8 mouse cellular contexts compared by ENCODE assay signal in genomic region chr11:16508052-16508654, GRCm38 (mm10). TPM values are rescaled to one million over a fixed set of nuclear protein-coding genes. Genes with fewer than 3 reads are reported as not detected.
DNase-seq lines count a peak whose midpoint lies in the region; ATAC-seq and TF ChIP-seq lines count a peak whose summit lies in the region.

Gene Sec61g (minus strand): TSS chr11:16508484.

- H3K4me2 ChIP-seq in forebrain, embryonic 16.5 days (ENCODE audit: low read length) = peak within 1 kb of the TSS; percentile 68
- H3K4me2 ChIP-seq in lung, embryonic 14.5 days = peak within 1 kb of the TSS; percentile 78

- peak; percentile 93 for ATAC-seq in G1E (ENCODE audit: extremely low read depth, insufficient number of reproducible peaks, low FRiP score, poor library complexity, severe bottlenecking)
- peak; percentile 100 for ATAC-seq in forebrain, embryonic 16.5 days
- peak; percentile 99 for ATAC-seq in lung, embryonic 14.5 days (ENCODE audit: insufficient read depth)

- no peak for TF ChIP-seq CTCF in G1E (IDR thresholded peaks at IDR 0.05; ENCODE audit: low read depth, low read length)
- no peak for TF ChIP-seq CTCF in layer of hippocampus, adult 2 months (conservative IDR thresholded peaks at IDR 0.05)
- TF ChIP-seq CTCF in lung, embryonic 14.5 days (IDR thresholded peaks at IDR 0.05; ENCODE audit: low read depth) = no peak
- no peak for TF ChIP-seq CTCF in olfactory bulb, adult 2 months (IDR thresholded peaks at IDR 0.05; ENCODE audit: insufficient read depth, low read depth, low read length)
- TF ChIP-seq CTCF in thymus, adult 2 months (IDR thresholded peaks at IDR 0.05; ENCODE audit: borderline replicate concordance, control insufficient read depth, extremely low read depth, insufficient read depth, low read length, poor library complexity) = no peak

- peak within 1 kb of the TSS; percentile 69 for H3K9ac ChIP-seq in forebrain, embryonic 16.5 days (replicated peaks; ENCODE audit: low read depth, low read length)
- peak within 1 kb of the TSS; percentile 98 for H3K9ac ChIP-seq in lung, embryonic 14.5 days

- no peaks in the 10 kb centered on the region for H3K9me3 ChIP-seq in G1E (replicated peaks)
- H3K9me3 ChIP-seq in forebrain, embryonic 16.5 days (ENCODE audit: control insufficient read depth, low read length) = no peaks in the 10 kb centered on the region; the same call in 1 of the 2 replicates
- H3K9me3 ChIP-seq in lung, embryonic 14.5 days (ENCODE audit: low read depth, low read length) = no peaks in the 10 kb centered on the region

- peaks cover 22% of the 10 kb centered on the region for H3K4me1 ChIP-seq in G1E (ENCODE audit: insufficient read depth, low read depth, low read length)
- H3K4me1 ChIP-seq in forebrain, embryonic 16.5 days (replicated peaks; ENCODE audit: control insufficient read depth, insufficient read depth, low read length) = peaks cover 6% of the 10 kb centered on the region
- H3K4me1 ChIP-seq in lung, embryonic 14.5 days (ENCODE audit: insufficient read depth) = peaks cover 10% of the 10 kb centered on the region; the same call in 1 of the 2 replicates
- H3K4me1 ChIP-seq in olfactory bulb, adult 2 months (ENCODE audit: control insufficient read depth, insufficient read depth, low read length) = no peaks in the 10 kb centered on the region
- peaks cover 2% of the 10 kb centered on the region; the same call in 1 of the 2 replicates for H3K4me1 ChIP-seq in thymus, adult 2 months (replicated peaks; ENCODE audit: control insufficient read depth, insufficient read depth, low read length)

- intact Hi-C loops in heart, postnatal 36 days (cut with DNase I) = loop anchor here (5.0 to 10.0 kb wide), 3 partner anchors 444 to 749 kb away; partner anchors contain the start of genes C1d, Fbxo48 and Pno1

- no peaks in the 10 kb centered on the region for H3K27me3 ChIP-seq in G1E (ENCODE audit: insufficient read depth, low read length)
- no peaks in the 10 kb centered on the region for H3K27me3 ChIP-seq in forebrain, embryonic 16.5 days (replicated peaks; ENCODE audit: control insufficient read depth, insufficient read depth, low read length)
- H3K27me3 ChIP-seq in lung, embryonic 14.5 days (ENCODE audit: insufficient read depth, low read length) = no peaks in the 10 kb centered on the region
- H3K27me3 ChIP-seq in thymus, adult 2 months (ENCODE audit: control insufficient read depth, insufficient read depth, low read length) = no peaks in the 10 kb centered on the region

- peak; percentile 98 for TF ChIP-seq POLR2A in olfactory bulb, adult 2 months (IDR thresholded peaks at IDR 0.05; ENCODE audit: insufficient read depth, low read depth, low read length)
- peak; percentile 74 for TF ChIP-seq POLR2A in thymus, adult 2 months (IDR thresholded peaks at IDR 0.05; ENCODE audit: control insufficient read depth, extremely low read depth, insufficient read depth, low read length, poor library complexity)

- WGBS in forebrain, embryonic 16.5 days = under 1% methylated on average over 35 of the region's 35 CpGs
- under 1% methylated on average over 35 of the region's 35 CpGs for WGBS in lung, embryonic 14.5 days
- WGBS in olfactory bulb, adult 2 months = under 1% methylated on average over 35 of the region's 35 CpGs
- under 1% methylated on average over 35 of the region's 35 CpGs for WGBS in thymus, adult 2 months

- H3K36me3 ChIP-seq in G1E (replicated peaks) = peaks cover 22% of the 10 kb centered on the region
- peaks cover 19% of the 10 kb centered on the region for H3K36me3 ChIP-seq in forebrain, embryonic 16.5 days (ENCODE audit: control insufficient read depth, insufficient read depth)
- H3K36me3 ChIP-seq in lung, embryonic 14.5 days (ENCODE audit: insufficient read depth) = peaks cover 25% of the 10 kb centered on the region
- peaks cover 10% of the 10 kb centered on the region for H3K36me3 ChIP-seq in thymus, adult 2 months (ENCODE audit: control insufficient read depth, insufficient read depth, low read length)

- peak; percentile 87 for DNase-seq in G1E (ENCODE audit: low spot score)
- peak; percentile 92 to 95 for DNase-seq in cerebellum, adult 18-20 months
- DNase-seq in heart, postnatal 36 days = peak; percentile 90 to 91
- DNase-seq in layer of hippocampus, adult 2 months (ENCODE audit: low spot score in 2 of 2) = peak; percentile 95
- peak; percentile 97 for DNase-seq in lung, embryonic 14.5 days
- DNase-seq in thymus, adult 2 months = peak; percentile 87

- H3K4me3 ChIP-seq in G1E (ENCODE audit: low read depth, low read length) = peak within 1 kb of the TSS; percentile 90
- H3K4me3 ChIP-seq in forebrain, embryonic 16.5 days (replicated peaks; ENCODE audit: low read length) = peak within 1 kb of the TSS; percentile 70
- peak within 1 kb of the TSS; percentile 83 for H3K4me3 ChIP-seq in layer of hippocampus, adult 2 months
- H3K4me3 ChIP-seq in lung, embryonic 14.5 days (ENCODE audit: low read depth, low read length) = peak within 1 kb of the TSS; percentile 93
- peak within 1 kb of the TSS; percentile 76 for H3K4me3 ChIP-seq in olfactory bulb, adult 2 months (ENCODE audit: insufficient read depth, low read depth, low read length)
- H3K4me3 ChIP-seq in thymus, adult 2 months (ENCODE audit: control insufficient read depth, insufficient read depth, low read length) = peak within 1 kb of the TSS; percentile 91

- peak within 1 kb of the TSS; percentile 94 for H3K27ac ChIP-seq in forebrain, embryonic 16.5 days (ENCODE audit: low read length)
- peak within 1 kb of the TSS; percentile 97 for H3K27ac ChIP-seq in layer of hippocampus, adult 2 months
- peak within 1 kb of the TSS; percentile 93 for H3K27ac ChIP-seq in lung, embryonic 14.5 days (ENCODE audit: low read depth)
- peak within 1 kb of the TSS; percentile 84 for H3K27ac ChIP-seq in olfactory bulb, adult 2 months (ENCODE audit: insufficient read depth, low read depth, low read length)
- H3K27ac ChIP-seq in thymus, adult 2 months (ENCODE audit: control insufficient read depth, insufficient read depth, low read length) = peak within 1 kb of the TSS; percentile 47; the same call in 1 of the 2 replicates

RNA-seq across cellular contexts. Expression of gene Sec61g, which starts in this region (rescaled TPM):
- total RNA-seq in G1E (2014; fragmentation: Nextera tagmentation) (25.0 and 25.7 TPM in 2 replicates), G1E (2017) (27.8 and 33.7 TPM in 2 replicates)
- 3.7 and 6.1 TPM in 2 replicates for polyA plus RNA-seq in G1E (2012)
- 25.9 and 29.3 TPM in 2 replicates for polyA plus RNA-seq in forebrain, embryonic 16.5 days (2015; fragmentation: Nextera tagmentation; extraction: Ambion mirVana)
- total RNA-seq in heart, postnatal 36 days (2021) = 1 to 10 TPM; 2.2 to 3.7 TPM
- 10 to 100 TPM in 1 of 2 experiments, 1 to 10 TPM in 1; 9.0 to 13.2 TPM for total RNA-seq in layer of hippocampus, adult 2 months (2021)
- polyA plus RNA-seq in lung, embryonic 14.5 days (2014; fragmentation: Nextera tagmentation; extraction: Ambion mirVana) = 34.4 and 41.8 TPM in 2 replicates
- not detected in 2 replicates for polyA plus RNA-seq in olfactory bulb, adult 2 months (2012; ENCODE audit: insufficient read depth, insufficient read length, low replicate concordance, missing spikeins)
- 10.0 and 16.4 TPM in 2 replicates for polyA plus RNA-seq in thymus, adult 2 months (2012; rRNA removed)

Comparison
In these comparisons a context has a peak if more than half of its experiments do, and no peak if none do; other contexts are left out.
1. Peak in every context shown above with its lines: DNase-seq, ATAC-seq, H3K4me3 ChIP-seq and H3K27ac ChIP-seq.
2. H3K27ac ChIP-seq: peak in every context shown above with its lines; median percentile 97 in layer of hippocampus, adult 2 months; 94 in forebrain, embryonic 16.5 days; 93 in lung, embryonic 14.5 days; 84 in olfactory bulb, adult 2 months; 47 in thymus, adult 2 months.